Mouse (Mus musculus): Measurements from ENCODE around the gene Rabggtb.

The Rabggtb gene

GRCm38 (mm10) chr3:153917200-153917599 lies 4.4 kb upstream of the Rabggtb start:
- DNase-seq = no peak

GRCm38 (mm10) chr3:153913510-153914243 lies 868 bp upstream of the Rabggtb start:
- DNase-seq = no peak

GRCm38 (mm10) chr3:153911882-153912440 lies 848 bp downstream of the Rabggtb start:
- DNase-seq = no peak

GRCm38 (mm10) chr3:153911197-153911881 lies 1.5 kb downstream of the Rabggtb start:
- no peak for DNase-seq

- no peak for DNase-seq
Measured at GRCm38 (mm10) chr3:153910489-153910888, 2.3 kb downstream of the Rabggtb start.

GRCm38 (mm10) chr3:153908919-153909318 lies 3.9 kb downstream of the Rabggtb start:
- DNase-seq = no peak

- DNase-seq = no peak
Measured at GRCm38 (mm10) chr3:153906136-153906871, 6.5 kb downstream of the Rabggtb start, which contains the start of gene Msh4. Gene Msh4, minus strand, starts transcription at chr3:153906138.

- DNase-seq = no peak
Measured at GRCm38 (mm10) chr3:153905251-153906135, 7.3 kb downstream of the Rabggtb start.

- DNase-seq = no peak
Measured at GRCm38 (mm10) chr3:153904586-153904985, 8.2 kb downstream of the Rabggtb start.

GRCm38 (mm10) chr3:153902595-153902994 lies 10.2 kb downstream of the Rabggtb start:
- DNase-seq = no peak

- no peak for DNase-seq
Measured at GRCm38 (mm10) chr3:153901904-153902303, 10.9 kb downstream of the Rabggtb start.

GRCm38 (mm10) chr3:153897216-153897615 lies 15.6 kb downstream of the Rabggtb start:
- peak in 1 of 2 experiments; percentile 37 for DNase-seq

- DNase-seq = peak; percentile 70 to 85
Measured at GRCm38 (mm10) chr3:153895454-153895853, 17.4 kb downstream of the Rabggtb start.

- DNase-seq = no peak
Measured at GRCm38 (mm10) chr3:153889188-153889781, 23.5 kb downstream of the Rabggtb start.

GRCm38 (mm10) chr3:153888141-153888540 lies 24.7 kb downstream of the Rabggtb start:
- no peak for DNase-seq

- DNase-seq = no peak
Measured at GRCm38 (mm10) chr3:153886296-153886695, 26.5 kb downstream of the Rabggtb start.

- DNase-seq = no peak
Measured at GRCm38 (mm10) chr3:153871396-153871795, 41.4 kb downstream of the Rabggtb start.

GRCm38 (mm10) chr3:153867149-153868136 lies 45.4 kb downstream of the Rabggtb start:
- no peak for DNase-seq

GRCm38 (mm10) chr3:153864636-153865429 lies 48.0 kb downstream of the Rabggtb start:
- DNase-seq = no peak
